Comparison of ENCODE assay signal across 8 mouse cellular contexts in the genomic region with DNA sequence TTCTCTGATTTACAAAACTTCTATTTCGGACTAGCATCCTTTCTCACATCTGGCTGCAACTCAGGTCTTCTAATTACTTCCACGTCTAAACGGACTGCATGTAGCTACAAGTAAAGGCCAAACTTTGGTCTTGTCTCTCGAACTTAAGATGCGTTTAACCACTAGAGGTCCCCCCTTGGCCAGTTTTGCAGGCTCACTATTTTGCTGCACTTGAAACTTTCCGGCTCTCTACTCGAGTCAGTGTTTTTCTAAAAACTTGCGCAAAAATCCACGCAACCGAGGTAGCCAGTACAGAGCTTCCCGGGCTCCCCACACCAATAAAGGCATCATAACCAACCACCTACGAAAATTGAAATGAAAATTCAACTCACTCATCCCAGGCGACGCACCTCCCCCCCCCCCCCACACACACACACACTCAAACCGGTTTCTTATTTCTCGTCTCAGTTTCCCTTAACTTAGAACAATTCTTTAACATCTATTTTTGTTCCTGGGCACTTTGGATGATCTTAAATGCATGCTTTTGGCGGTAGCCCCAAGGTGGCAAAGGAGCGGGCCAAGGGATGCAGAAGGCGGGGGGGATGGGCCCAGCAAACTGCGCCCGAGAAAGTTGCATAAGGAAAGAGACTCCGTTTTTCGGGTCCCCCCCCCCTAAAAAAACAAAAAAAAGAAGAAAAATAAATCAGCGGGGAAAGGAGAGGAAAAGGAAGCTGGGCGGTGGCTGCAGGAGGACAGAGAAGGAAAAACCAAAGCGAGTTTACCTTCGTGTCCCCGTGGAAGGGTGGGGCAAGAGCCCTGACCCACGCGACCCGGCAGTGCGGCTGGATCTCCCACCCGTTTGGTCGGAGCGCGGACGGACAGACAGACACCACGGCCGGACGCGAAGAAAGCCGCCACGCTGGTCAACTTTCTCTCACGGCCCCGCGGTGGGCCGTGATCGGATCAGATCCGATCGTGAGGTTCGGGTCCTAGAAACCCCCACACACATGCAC. TPM values are rescaled to one million over a fixed set of nuclear protein-coding genes. Genes with fewer than 3 reads are reported as not detected.
DNase-seq lines count a peak whose midpoint lies in the region; ATAC-seq and TF ChIP-seq lines count a peak whose summit lies in the region.

No protein-coding gene starts in this region.

- peak overlapping the region; percentile 86 for H3K4me3 ChIP-seq in intestine, postnatal 0 days (ENCODE audit: low read depth, low read length)
- peak overlapping the region; percentile 83 for H3K4me3 ChIP-seq in midbrain, embryonic 10.5 days

- H3K9me3 ChIP-seq in intestine, postnatal 0 days (ENCODE audit: control insufficient read depth) = no peaks in the 10 kb centered on the region
- no peaks in the 10 kb centered on the region for H3K9me3 ChIP-seq in midbrain, embryonic 10.5 days (replicated peaks)

- H3K27me3 ChIP-seq in intestine, postnatal 0 days (replicated peaks; ENCODE audit: control insufficient read depth, insufficient read depth, low read length) = no peaks in the 10 kb centered on the region
- H3K27me3 ChIP-seq in midbrain, embryonic 10.5 days (ENCODE audit: low read depth, poor library complexity, severe bottlenecking) = no peaks in the 10 kb centered on the region

- peak; percentile 85 for DNase-seq in adrenal gland, postnatal 10 days
- peak; percentile 83 for DNase-seq in embryo, embryonic 9.5 days (ENCODE audit: extremely low spot score)
- peak; percentile 73 to 78 for DNase-seq in left cerebral cortex, postnatal 36 days (ENCODE audit: low spot score in 2 of 2)
- peak; percentile 77 for DNase-seq in midbrain, embryonic 10.5 days (ENCODE audit: low spot score)
- peak; percentile 58 to 80 for DNase-seq in right cerebral cortex, postnatal 36 days (ENCODE audit: low spot score in 2 of 2)
- DNase-seq in urinary bladder, postnatal 4 days (ENCODE audit: low spot score in 2 of 2) = peak; percentile 69 to 72

- peak; percentile 84 for TF ChIP-seq CTCF in intestine, postnatal 0 days (IDR thresholded peaks at IDR 0.05; ENCODE audit: low read depth)

- WGBS in intestine, postnatal 0 days = under 1% methylated on average over 51 of the region's 51 CpGs
- WGBS in midbrain, embryonic 10.5 days = under 1% methylated on average over 51 of the region's 51 CpGs

- peak overlapping the region; percentile 88 for H3K4me2 ChIP-seq in intestine, postnatal 0 days (replicated peaks; ENCODE audit: low read depth)

- H3K36me3 ChIP-seq in intestine, postnatal 0 days (ENCODE audit: control insufficient read depth, insufficient read depth) = no peaks in the 10 kb centered on the region
- H3K36me3 ChIP-seq in midbrain, embryonic 10.5 days = peaks cover 14% of the 10 kb centered on the region

- peak overlapping the region; percentile 92 for H3K9ac ChIP-seq in intestine, postnatal 0 days (ENCODE audit: low read depth, low read length)

- no peaks in the 10 kb centered on the region for H3K4me1 ChIP-seq in intestine, postnatal 0 days (replicated peaks; ENCODE audit: control insufficient read depth, insufficient read depth, low read length)
- peaks cover 30% of the 10 kb centered on the region for H3K4me1 ChIP-seq in midbrain, embryonic 10.5 days

- intact Hi-C loops in left cerebral cortex, postnatal 36 days (cut with DNase I) = loop anchor here (2.0 to 10.0 kb wide), 6 partner anchors 122 to 619 kb away; a partner anchor contains a TSS

- H3K27ac ChIP-seq in intestine, postnatal 0 days (ENCODE audit: low read depth, low read length) = peak overlapping the region; percentile 96
- H3K27ac ChIP-seq in midbrain, embryonic 10.5 days (replicated peaks) = peak overlapping the region; percentile 99

- peak; percentile 52 for ATAC-seq in granulocyte monocyte progenitor cell, adult 5-6 weeks (replicated peaks; ENCODE audit: poor library complexity, severe bottlenecking)
- ATAC-seq in intestine, postnatal 0 days = no peak

RNA-seq across cellular contexts. Expression of a gene that starts 2.5 kb away (rescaled TPM):
- 10 to 100 TPM; 13.8 to 17.5 TPM for total RNA-seq in adrenal gland, postnatal 10 days (2021)
- total RNA-seq in granulocyte monocyte progenitor cell, adult 5-6 weeks (2014; fragmentation: Nextera tagmentation) = 37.8 and 46.1 TPM in 2 replicates
- 26.0 and 30.2 TPM in 2 replicates for total RNA-seq in granulocyte monocyte progenitor cell, adult 5-6 weeks (2017)
- 6.3 and 6.8 TPM in 2 replicates for polyA plus RNA-seq in intestine, postnatal 0 days (2015; fragmentation: Nextera tagmentation; extraction: Ambion mirVana)
- 10 to 100 TPM; 27.1 to 27.7 TPM for total RNA-seq in left cerebral cortex, postnatal 36 days (2021)
- polyA plus RNA-seq in midbrain, embryonic 10.5 days (2016; fragmentation: Nextera tagmentation; extraction: Ambion mirVana) = 17.8 and 19.3 TPM in 2 replicates
